Comparison of ENCODE assay signal across 26 mouse cellular contexts in the genomic region with DNA sequence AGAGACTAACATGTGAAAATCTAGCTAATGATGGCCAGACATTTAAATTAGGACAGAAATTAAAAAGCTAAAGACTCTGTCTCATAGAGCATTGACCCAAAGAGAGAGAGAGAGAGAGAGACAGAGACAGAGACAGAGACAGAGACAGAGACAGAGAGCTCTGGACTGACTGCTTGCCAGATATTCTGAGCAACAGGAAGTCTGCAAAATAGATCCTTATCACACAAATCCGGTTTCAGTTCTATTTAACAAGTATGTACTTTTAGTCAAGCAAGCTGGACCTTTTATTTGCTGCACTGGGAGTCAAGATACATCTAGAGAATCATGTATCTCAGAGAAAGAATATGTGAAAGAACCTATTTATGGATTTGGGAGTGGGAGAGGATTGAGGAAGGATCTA.
"Had no signal": no experiment of that assay in that cellular context is flagged by ENCODE, and none has a peak within 500 bp of the region (broad histone marks: within the 10 kb centered on the region; RNA-seq: fewer than 3 reads in every experiment).

No protein-coding gene starts in this region.

- ATAC-seq: hindbrain, embryonic 16.5 days; intestine, embryonic 16.5 days; liver, embryonic 12.5 days had no signal

- H3K4me2 ChIP-seq: heart, embryonic 13.5 days; heart, embryonic 15.5 days; hindbrain, embryonic 12.5 days; hindbrain, embryonic 14.5 days; kidney, embryonic 15.5 days; limb, embryonic 13.5 days; limb, embryonic 15.5 days; liver, embryonic 12.5 days had no signal

- H3K4me1 ChIP-seq: heart, embryonic 10.5 days; heart, embryonic 13.5 days; heart, embryonic 15.5 days; hindbrain, embryonic 10.5 days; hindbrain, embryonic 12.5 days; kidney, embryonic 15.5 days; limb, embryonic 13.5 days; limb, embryonic 15.5 days; liver, embryonic 12.5 days had no signal

- H3K36me3 ChIP-seq: heart, embryonic 10.5 days; heart, embryonic 13.5 days; heart, embryonic 15.5 days; hindbrain, embryonic 10.5 days; hindbrain, embryonic 12.5 days; kidney, embryonic 15.5 days; limb, embryonic 13.5 days; limb, embryonic 15.5 days; liver, embryonic 12.5 days had no signal

- H3K9ac ChIP-seq: heart, embryonic 13.5 days; heart, embryonic 15.5 days; hindbrain, embryonic 12.5 days; hindbrain, embryonic 14.5 days; kidney, embryonic 15.5 days; limb, embryonic 13.5 days; limb, embryonic 15.5 days; liver, embryonic 12.5 days; liver, embryonic 14.5 days had no signal

- H3K27ac ChIP-seq: gastrocnemius, adult 2 months; heart, embryonic 10.5 days; heart, embryonic 13.5 days; heart, embryonic 15.5 days; hindbrain, embryonic 10.5 days; hindbrain, embryonic 12.5 days; hindbrain, embryonic 14.5 days; kidney, embryonic 15.5 days; kidney, postnatal 0 days; limb, embryonic 13.5 days; limb, embryonic 15.5 days; liver, embryonic 12.5 days; liver, embryonic 14.5 days had no signal

- H3K27me3 ChIP-seq: heart, embryonic 13.5 days; heart, embryonic 15.5 days; hindbrain, embryonic 12.5 days; kidney, embryonic 15.5 days; limb, embryonic 13.5 days; limb, embryonic 15.5 days; liver, embryonic 12.5 days had no signal

- DNase-seq: gastrocnemius, adult 2 months; gastrocnemius, postnatal 10 days; gastrocnemius, postnatal 25 days; heart, postnatal 4 days; kidney, adult 11 months; kidney, adult 2 months; kidney, adult 9 months; kidney, postnatal 14 days; kidney, postnatal 36 days; layer of hippocampus, adult 9-11 months; layer of hippocampus, postnatal 36 days; left cerebral cortex, postnatal 4 days had no signal

- H3K4me3 ChIP-seq: gastrocnemius, adult 2 months; heart, embryonic 10.5 days; heart, embryonic 13.5 days; heart, embryonic 15.5 days; hindbrain, embryonic 10.5 days; hindbrain, embryonic 12.5 days; kidney, embryonic 15.5 days; limb, embryonic 13.5 days; limb, embryonic 15.5 days; liver, embryonic 12.5 days had no signal

- H3K9me3 ChIP-seq: heart, embryonic 10.5 days; heart, embryonic 13.5 days; heart, embryonic 15.5 days; hindbrain, embryonic 12.5 days; kidney, embryonic 15.5 days; limb, embryonic 13.5 days; limb, embryonic 15.5 days; liver, embryonic 12.5 days had no signal
